Mouse (Mus musculus): ENCODE results near the gene Snap23.
A peak's percentile ranks its signal among the peaks of the same experiment; 100 is the strongest.

Snap23 gene

GRCm38 (mm10) chr2:120578286-120578685 is 10.8 kb downstream of the Snap23 start:
- peak; percentile 86 for DNase-seq (ENCODE audit: low read depth, low spot score)

GRCm38 (mm10) chr2:120589759-120590158 is 22.3 kb downstream of the Snap23 start:
- DNase-seq (ENCODE audit: low read depth, low spot score), result no peak

DNA sequence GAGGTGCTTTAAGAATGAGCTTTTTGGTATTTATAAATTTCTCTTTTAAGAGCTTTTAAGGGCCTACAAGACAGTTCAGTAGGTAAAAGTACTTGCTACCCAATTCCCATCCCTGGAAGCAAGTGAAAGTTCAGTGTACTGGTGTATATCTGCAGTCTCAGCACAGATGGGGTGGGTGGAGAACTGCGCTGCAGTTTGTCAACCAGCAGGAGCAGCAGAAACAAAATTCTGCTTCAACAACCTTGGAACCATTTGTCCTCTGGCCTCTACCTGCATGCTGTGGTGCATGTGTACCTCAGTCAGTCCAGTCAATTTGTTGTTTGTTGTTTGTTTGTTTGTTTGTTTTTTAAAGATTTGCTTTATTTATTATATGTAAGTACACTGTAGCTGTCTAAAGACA is 24.8 kb downstream of the Snap23 start:
- DNase-seq (ENCODE audit: low read depth, low spot score), result peak; percentile 21

GRCm38 (mm10) chr2:120597734-120598133 is 30.3 kb downstream of the Snap23 start:
- DNase-seq (ENCODE audit: low read depth, low spot score), result no peak

GRCm38 (mm10) chr2:120599506-120599905 is 32.0 kb downstream of the Snap23 start:
- DNase-seq (ENCODE audit: low read depth, low spot score), result no peak

DNA sequence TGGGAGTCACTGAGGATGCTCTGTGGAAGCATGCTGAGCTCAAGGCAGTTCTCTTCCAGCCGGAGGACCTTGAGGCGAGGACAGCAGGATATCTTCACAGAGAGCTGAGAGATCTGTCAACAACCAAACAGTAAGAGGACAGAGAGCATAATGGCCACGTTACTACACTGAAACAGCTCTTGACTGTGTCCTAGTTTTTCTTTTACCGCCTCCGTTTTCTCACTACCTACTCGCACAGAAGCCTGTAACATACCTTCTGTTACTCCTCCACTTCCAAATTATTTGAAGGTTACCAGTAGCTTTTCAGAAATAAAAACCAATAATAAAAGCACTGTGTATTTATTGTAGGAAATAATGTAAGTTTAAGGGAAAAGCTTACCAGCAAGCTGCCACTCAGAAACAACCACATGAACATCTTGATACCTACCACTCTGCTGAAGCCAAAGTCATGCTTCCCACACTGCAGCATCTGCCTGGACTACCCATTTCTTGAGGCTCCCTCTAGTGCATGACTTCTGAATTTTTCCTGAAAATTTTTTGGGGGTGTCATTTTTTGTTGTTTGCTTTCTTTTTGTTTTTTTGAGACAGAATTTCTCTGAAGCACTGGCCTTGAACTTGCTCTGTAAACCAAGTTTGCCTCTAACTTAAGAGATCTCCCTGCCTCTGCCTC is 38.7 kb downstream of the Snap23 start:
- DNase-seq (ENCODE audit: low read depth, low spot score), result peak; percentile 43

DNA sequence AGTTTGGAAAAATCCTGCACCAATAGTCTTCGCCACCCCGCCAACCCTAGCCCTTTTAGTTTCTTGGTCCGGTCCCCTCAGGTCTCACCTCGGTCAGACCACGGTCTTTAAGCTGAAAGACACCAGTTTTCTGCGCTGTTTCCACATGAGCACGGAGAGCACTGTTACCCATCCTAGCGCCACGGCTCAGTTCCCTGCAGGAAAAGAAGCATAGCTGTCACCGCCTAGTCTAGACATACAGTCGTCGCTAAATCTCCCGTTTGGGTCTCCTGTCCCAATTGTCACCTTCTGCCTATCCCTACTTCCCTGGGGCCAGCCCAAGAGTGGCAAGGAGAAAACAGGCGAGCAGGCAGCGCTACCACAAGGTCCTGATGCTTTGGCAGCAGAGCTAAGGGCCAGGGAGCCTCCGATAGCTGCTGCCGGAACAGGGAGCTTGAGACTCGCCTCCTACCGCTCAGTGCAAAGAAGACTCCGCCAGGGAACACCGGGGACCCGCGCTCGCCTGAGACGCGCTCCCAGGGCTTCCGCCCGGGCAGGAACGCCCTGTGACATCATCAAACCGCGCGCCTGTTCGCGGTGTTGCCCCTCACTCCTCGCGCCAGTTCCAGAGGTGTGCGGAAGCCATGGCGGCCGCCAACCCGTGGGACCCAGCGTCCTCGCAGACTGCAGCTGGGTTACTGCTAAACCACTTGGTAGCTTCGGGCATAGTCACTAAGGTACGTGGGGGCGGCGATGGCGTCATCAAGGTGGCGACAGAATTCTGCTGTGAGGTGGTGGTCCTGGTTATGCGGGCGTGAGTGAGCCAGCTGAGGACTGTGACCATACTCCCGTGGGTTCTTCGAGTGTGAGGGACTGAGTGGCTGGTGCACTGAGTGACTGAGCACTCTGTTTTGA is 41.6 kb downstream of the Snap23 start, which contains the start of the genes Haus2 and Lrrc57:
Gene Haus2 (plus strand): TSS at position 554 of the 894 bp plus-strand sequence.
Gene Lrrc57 (minus strand): TSS at position 691 of the 894 bp plus-strand sequence.
- peak; percentile 94 for DNase-seq (ENCODE audit: low read depth, low spot score)

DNA sequence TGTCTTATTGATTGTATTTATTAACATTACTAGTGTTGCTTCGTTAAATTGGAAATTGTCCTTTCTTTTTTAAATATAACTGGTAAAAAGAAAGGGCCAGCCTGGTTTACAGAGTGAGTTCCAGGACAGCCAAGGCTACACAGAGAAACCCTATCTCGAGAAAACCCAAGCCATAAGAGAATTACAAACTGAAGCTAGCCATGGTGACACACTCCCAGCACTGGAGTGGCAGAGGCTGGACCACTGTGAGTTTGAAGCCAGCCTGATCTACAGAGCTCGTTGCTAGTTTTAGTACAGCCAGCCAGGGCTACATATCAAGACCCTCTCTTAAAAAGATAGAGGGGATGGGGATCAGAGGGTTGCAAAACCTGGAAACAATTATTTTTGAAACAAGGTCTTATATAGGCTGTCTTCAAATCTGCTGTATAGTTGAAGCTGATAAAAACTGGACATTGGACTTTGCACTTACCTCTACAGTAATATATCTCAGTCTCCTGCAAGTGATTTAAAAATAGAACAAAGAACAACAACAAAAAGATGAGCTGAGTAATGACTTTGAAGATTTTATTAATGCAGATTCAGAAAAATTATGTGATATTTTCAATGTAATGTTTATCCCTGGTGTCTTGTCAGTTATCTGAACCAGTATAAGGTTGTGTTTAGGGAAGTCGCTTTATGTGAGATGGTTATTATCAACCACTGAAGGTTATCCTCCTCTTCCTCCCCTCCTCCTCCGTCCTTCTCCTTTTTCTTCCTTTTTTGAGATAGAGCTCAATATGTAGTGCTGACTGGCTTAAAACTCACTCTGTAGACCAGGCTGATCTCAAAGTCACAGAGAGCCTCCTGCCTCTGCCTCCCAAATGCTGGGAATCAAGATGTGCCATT is 49.0 kb downstream of the Snap23 start:
- DNase-seq (ENCODE audit: low read depth, low spot score), result no peak

- DNase-seq (ENCODE audit: low read depth, low spot score), result peak; percentile 37
Measured at GRCm38 (mm10) chr2:120619538-120619937, 52.1 kb downstream of the Snap23 start.

- DNase-seq (ENCODE audit: low read depth, low spot score), result no peak
Measured at GRCm38 (mm10) chr2:120622920-120623319, 55.4 kb downstream of the Snap23 start.

DNA sequence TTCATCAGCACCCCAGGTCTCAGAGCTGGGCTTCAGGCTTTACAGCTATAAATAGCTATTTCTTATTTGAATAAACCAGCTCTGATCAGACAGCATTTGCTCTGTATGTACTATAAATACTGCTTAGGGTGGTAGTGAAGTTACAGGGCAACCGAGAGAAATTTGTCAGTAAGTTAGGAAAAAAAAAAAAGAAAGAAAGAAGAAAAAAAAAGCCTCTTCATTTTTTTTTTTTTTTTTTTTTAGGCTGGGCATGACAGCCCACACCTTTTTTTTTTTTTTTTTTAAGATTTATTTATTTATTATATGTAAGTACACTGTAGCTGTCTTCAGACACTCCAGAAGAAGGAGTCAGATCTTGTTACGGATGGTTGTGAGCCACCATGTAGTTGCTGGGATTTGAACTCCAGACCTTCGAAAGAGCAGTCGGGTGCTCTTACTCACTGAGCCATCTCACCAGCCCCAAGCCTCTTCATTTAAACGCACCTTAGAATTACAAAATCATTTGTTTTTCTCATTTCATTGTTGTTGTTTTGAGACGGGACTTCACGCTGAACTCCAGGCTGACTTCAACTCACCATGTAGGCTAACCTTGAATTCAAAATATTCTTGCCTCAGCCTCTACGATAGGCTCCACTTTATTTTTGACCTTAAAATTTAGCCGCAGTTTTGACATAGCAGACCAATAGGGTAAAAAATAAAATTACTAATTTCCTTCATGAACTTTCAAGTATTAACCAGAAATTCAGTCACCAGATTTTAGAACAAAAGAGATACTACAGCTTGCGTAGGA is 60.8 kb downstream of the Snap23 start:
- no peak for DNase-seq (ENCODE audit: low read depth, low spot score)

- DNase-seq (ENCODE audit: low read depth, low spot score), result peak; percentile 99
Measured at GRCm38 (mm10) chr2:120628886-120629735, 61.6 kb downstream of the Snap23 start, which contains the start of gene Stard9. Gene Stard9, plus strand, starts transcription at chr2:120629121.

DNA sequence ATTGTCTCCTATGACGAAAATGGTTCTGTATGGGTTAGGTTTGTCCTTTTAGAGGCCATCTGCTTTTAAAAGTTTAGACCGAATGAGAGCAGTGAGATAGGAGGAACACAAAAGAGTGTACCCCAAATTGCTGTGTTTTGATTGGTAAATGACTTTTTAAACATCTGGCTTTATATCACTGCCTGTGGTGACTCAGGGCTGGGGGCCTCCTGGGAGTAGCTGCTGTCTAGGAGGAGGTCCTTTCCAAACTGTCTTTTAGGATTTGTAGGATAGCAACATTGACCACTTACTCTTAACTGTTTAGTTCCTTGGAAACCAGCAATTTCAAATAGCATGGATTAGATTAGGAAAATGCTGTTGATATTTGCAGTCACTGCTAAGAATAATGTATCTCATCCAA is 62.8 kb downstream of the Snap23 start:
- DNase-seq (ENCODE audit: low read depth, low spot score), result no peak

GRCm38 (mm10) chr2:120630655-120631054 is 63.2 kb downstream of the Snap23 start:
- no peak for DNase-seq (ENCODE audit: low read depth, low spot score)

GRCm38 (mm10) chr2:120631521-120631920 is 64.0 kb downstream of the Snap23 start:
- no peak for DNase-seq (ENCODE audit: low read depth, low spot score)

DNA sequence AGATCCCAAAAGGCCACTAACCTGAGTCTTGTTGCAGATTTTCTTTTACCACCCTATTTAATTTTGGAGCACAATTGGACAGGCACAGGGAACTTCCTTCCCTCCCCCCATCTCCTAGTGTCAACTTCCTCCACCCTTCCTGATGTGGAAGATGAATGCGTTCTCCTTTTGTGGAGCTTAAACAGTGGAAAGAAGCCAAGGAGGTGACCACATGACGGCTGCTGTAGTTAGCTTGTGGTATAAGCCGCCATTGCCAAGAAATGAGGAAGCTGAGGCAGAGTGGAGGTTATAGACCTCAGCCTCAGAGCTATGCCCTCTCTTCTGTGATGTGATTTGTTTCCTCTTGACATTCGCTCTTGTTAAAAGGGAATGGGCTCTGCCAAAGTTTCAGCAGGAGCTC is 64.5 kb downstream of the Snap23 start:
- no peak for DNase-seq (ENCODE audit: low read depth, low spot score)

DNA sequence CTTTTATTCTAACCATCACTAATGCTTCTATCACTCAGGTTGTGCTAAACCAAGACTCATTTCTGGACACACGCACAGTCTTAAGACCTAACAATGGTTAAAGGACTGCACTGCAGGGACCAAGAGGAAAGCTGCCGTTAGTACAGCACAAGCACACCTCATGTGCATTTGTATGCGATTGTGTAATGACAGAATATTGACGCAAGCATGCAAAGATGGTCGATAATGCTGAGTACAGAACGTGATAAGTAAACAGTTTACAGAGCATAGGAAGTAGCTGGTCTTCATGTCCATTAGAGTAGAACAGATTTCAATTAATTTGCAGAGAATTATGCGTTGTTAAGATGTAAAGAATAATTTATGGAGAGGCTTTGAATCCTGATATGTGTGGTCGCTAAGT is 73.4 kb downstream of the Snap23 start:
- no peak for DNase-seq (ENCODE audit: low read depth, low spot score)

DNA sequence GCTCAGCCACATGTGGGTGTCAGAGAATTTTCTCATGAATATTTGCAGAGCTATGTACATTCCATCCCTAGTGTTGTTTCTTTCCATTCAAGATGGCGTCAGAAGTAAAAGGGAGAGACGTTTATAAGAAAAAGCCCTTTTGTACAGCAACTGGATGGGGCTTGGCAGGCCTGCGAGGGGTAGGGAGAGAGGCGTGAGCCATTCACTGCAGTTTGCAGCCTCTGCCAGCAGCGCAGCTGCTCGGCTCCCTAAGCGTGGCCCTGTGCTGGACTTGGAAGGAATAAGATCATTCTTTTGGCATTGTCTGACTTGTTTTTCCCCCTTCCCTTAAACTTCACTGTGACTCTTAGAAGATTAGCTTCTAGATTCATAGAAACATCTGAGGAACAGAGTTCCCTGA is 76.4 kb downstream of the Snap23 start:
- DNase-seq (ENCODE audit: low read depth, low spot score), result no peak

DNA sequence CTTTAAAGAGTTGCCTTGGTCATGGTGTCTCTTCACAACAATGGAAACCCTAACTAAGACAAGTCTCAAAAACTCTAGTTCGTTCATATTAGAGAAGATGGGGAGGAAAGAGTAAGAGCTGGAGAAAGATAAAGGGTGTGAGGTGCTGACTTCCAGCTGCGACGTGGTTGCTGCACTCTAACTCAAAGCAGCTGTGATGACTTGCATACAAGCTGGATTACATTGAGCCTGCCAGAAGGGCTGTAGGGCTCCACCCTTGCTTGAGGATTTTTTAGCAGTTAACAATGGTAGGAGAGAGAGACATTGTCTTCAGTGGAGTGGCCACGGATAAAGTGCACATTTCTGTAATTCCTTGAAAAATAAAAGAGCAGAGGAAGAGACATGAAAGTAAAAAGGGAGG is 79.3 kb downstream of the Snap23 start:
- peak; percentile 43 for DNase-seq (ENCODE audit: low read depth, low spot score)
